Mouse (Mus musculus) kidney, embryonic 14.5 days (tissue): ENCODE results near the gene Fez1. TPM values are rescaled to one million over a fixed set of nuclear protein-coding genes. Genes with fewer than 3 reads are reported as not detected.
A peak's percentile ranks its signal among the peaks of the same experiment; 100 is the strongest.

Experiments used
- ATAC-seq: fragments of 200-750 bp; cut with Nextera tagmentation; 2 replicates; pipeline ENCODE4 v1.8.0; 2017; ENCODE audit warnings: moderate number of reproducible peaks, mild to moderate bottlenecking, moderate TSS enrichment, moderate library complexity; ENCODE audit not compliant: low FRiP score, low TSS enrichment
- H3K27ac ChIP-seq: fragments of 300-500 bp; sonication (generic); 2 replicates; pipeline ENCODE4 v1.5.1; 2014; ENCODE audit warnings: low read depth, mild to moderate bottlenecking, low read length, moderate library complexity, mixed read lengths
- H3K27me3 ChIP-seq: fragments of 300-500 bp; sonication (generic); 2 replicates; pipeline ENCODE4 v1.6.1; 2014; ENCODE audit warnings: mild to moderate bottlenecking, low read length; ENCODE audit not compliant: control insufficient read depth, insufficient read depth
- H3K36me3 ChIP-seq: fragments of 300-500 bp; sonication (generic); 2 replicates; pipeline ENCODE4 v1.6.1; 2014; ENCODE audit warnings: low read length, mixed read lengths; ENCODE audit not compliant: control insufficient read depth, insufficient read depth
- H3K4me1 ChIP-seq: fragments of 300-500 bp; sonication (generic); 2 replicates; pipeline ENCODE4 v1.6.1; 2014; ENCODE audit warnings: low read length, mixed read lengths; ENCODE audit not compliant: control insufficient read depth, insufficient read depth
- H3K4me2 ChIP-seq: fragments of 300-500 bp; sonication (generic); replicated peaks from 2 replicates; pipeline ENCODE4 v1.6.1; 2014; ENCODE audit warnings: low read depth, mild to moderate bottlenecking, low read length
- H3K4me3 ChIP-seq: fragments of 300-500 bp; sonication (generic); 2 replicates; pipeline ENCODE4 v1.5.1; 2014; ENCODE audit warnings: mild to moderate bottlenecking, low read length
- H3K9ac ChIP-seq: fragments of 300-500 bp; sonication (generic); 2 replicates; pipeline ENCODE4 v1.6.1; 2014; ENCODE audit warnings: low read depth, mild to moderate bottlenecking, low read length, moderate library complexity
- H3K9me3 ChIP-seq: fragments of 300-500 bp; sonication (generic); 2 replicates; pipeline ENCODE4 v1.6.1; 2016; ENCODE audit warnings: low read length; ENCODE audit not compliant: control insufficient read depth
- WGBS: fragments of 180-500 bp; shearing (Covaris S2); extraction: QIAGEN DNeasy Blood & Tissue Kit; methylation state at CpG from one replicate; pipeline ENCODE4 v1.1.7; 2014; 5-methylcytosine and 5-hydroxymethylcytosine counted together
- polyA plus RNA-seq: library from polyadenylated mRNA; unstranded; fragments of >200 nt; fragmentation: Nextera tagmentation; extraction: Ambion mirVana; gene quantifications from 2 replicates; pipeline ENCODE4 v1.2.1, GENCODE M21; 2014

Gene Fez1
- polyA plus RNA-seq, 1 experiment from 2014 or later: 5.4 TPM

GRCm38 (mm10) chr9:36803386-36803785 lies 18.3 kb upstream of the Fez1 start:
- Histone ChIP-seq H3K27ac (no peak overlapping the region), H3K27me3 (no peaks in the 10 kb centered on the region), H3K4me3 (no peak overlapping the region), H3K36me3 (no peaks in the 10 kb centered on the region), H3K4me2 (no peak overlapping the region), H3K9ac (no peak overlapping the region), H3K9me3 (no peaks in the 10 kb centered on the region), H3K4me1 (no peaks in the 10 kb centered on the region)
- no peak for ATAC-seq
- WGBS: 74% methylated on average over 6 of the region's 6 CpGs

- Histone ChIP-seq H3K36me3 (no peaks in the 10 kb centered on the region), H3K27ac (no peak overlapping the region), H3K9ac (no peak overlapping the region), H3K4me3 (no peak overlapping the region), H3K4me1 (no peaks in the 10 kb centered on the region), H3K9me3 (no peaks in the 10 kb centered on the region), H3K4me2 (no peak overlapping the region), H3K27me3 (no peaks in the 10 kb centered on the region)
- 81% methylated on average over 3 of the region's 3 CpGs for WGBS
- ATAC-seq: no peak
These were observed 17.7 kb upstream of the Fez1 start for GRCm38 (mm10) chr9:36803926-36804325.

GRCm38 (mm10) chr9:36805256-36805975 lies 16.2 kb upstream of the Fez1 start:
- Histone ChIP-seq H3K27ac (no peak overlapping the region), H3K4me1 (no peaks in the 10 kb centered on the region), H3K27me3 (no peaks in the 10 kb centered on the region), H3K4me3 (no peak overlapping the region), H3K9ac (no peak overlapping the region), H3K9me3 (no peaks in the 10 kb centered on the region; the same call in 1 of the 2 replicates), H3K36me3 (no peaks in the 10 kb centered on the region), H3K4me2 (no peak overlapping the region)
- ATAC-seq: peak; percentile 60; the same call in 1 of the 2 replicates
- 58% methylated on average over 3 of the region's 3 CpGs for WGBS

- Histone ChIP-seq H3K27ac (no peak overlapping the region), H3K9ac (no peak overlapping the region), H3K4me1 (no peaks in the 10 kb centered on the region), H3K27me3 (no peaks in the 10 kb centered on the region), H3K9me3 (no peaks in the 10 kb centered on the region; the same call in 1 of the 2 replicates), H3K36me3 (no peaks in the 10 kb centered on the region), H3K4me2 (no peak overlapping the region), H3K4me3 (no peak overlapping the region)
- no peak for ATAC-seq
- 78% methylated on average over 5 of the region's 5 CpGs for WGBS
These were observed 13.4 kb upstream of the Fez1 start for GRCm38 (mm10) chr9:36808126-36808785.

GRCm38 (mm10) chr9:36814486-36814885 lies 7.2 kb upstream of the Fez1 start:
- H3K27ac ChIP-seq: no peak overlapping the region
- no peak for ATAC-seq
- 77% methylated on average over 3 of the region's 3 CpGs for WGBS
- no peak overlapping the region for H3K4me3 ChIP-seq
- H3K9me3 ChIP-seq: no peaks in the 10 kb centered on the region; the same call in 1 of the 2 replicates
- H3K4me1 ChIP-seq: no peaks in the 10 kb centered on the region
- H3K27me3 ChIP-seq: no peaks in the 10 kb centered on the region
- no peak overlapping the region for H3K9ac ChIP-seq
- no peaks in the 10 kb centered on the region for H3K36me3 ChIP-seq
- no peak overlapping the region for H3K4me2 ChIP-seq

GRCm38 (mm10) chr9:36818905-36819304 lies 2.8 kb upstream of the Fez1 start:
- no peak for ATAC-seq
- no peak overlapping the region for H3K4me3 ChIP-seq
- H3K9ac ChIP-seq: no peak overlapping the region
- 44% methylated on average over 4 of the region's 4 CpGs for WGBS
- no peak overlapping the region for H3K27ac ChIP-seq
- no peaks in the 10 kb centered on the region for H3K36me3 ChIP-seq
- no peaks in the 10 kb centered on the region for H3K27me3 ChIP-seq
- 0 out of 2 replicates have a peak, but pooled peaks cover 3% of the 10 kb centered on the region for H3K4me1 ChIP-seq
- H3K4me2 ChIP-seq: no peak overlapping the region
- no peaks in the 10 kb centered on the region for H3K9me3 ChIP-seq

- no peak overlapping the region for H3K27ac ChIP-seq
- no peaks in the 10 kb centered on the region for H3K27me3 ChIP-seq
- peak overlapping the region; percentile 15; the same call in 1 of the 2 replicates for H3K4me2 ChIP-seq
- no peak overlapping the region for H3K9ac ChIP-seq
- H3K36me3 ChIP-seq: no peaks in the 10 kb centered on the region
- no peaks in the 10 kb centered on the region for H3K9me3 ChIP-seq
- H3K4me3 ChIP-seq: no peak overlapping the region
- ATAC-seq: peak; percentile 70; the same call in 1 of the 2 replicates
- WGBS: 54% methylated on average over 9 of the region's 9 CpGs
- 0 out of 2 replicates have a peak, but pooled peaks cover 3% of the 10 kb centered on the region for H3K4me1 ChIP-seq
These were observed 558 bp upstream of the Fez1 start for GRCm38 (mm10) chr9:36820969-36821643.

GRCm38 (mm10) chr9:36822024-36822423 lies 360 bp downstream of the Fez1 start:
- Histone ChIP-seq H3K27ac (no peak overlapping the region), H3K27me3 (no peaks in the 10 kb centered on the region), H3K9ac (no peak overlapping the region)

More at GRCm38 (mm10) chr9:36822024-36822423, 360 bp downstream of the Fez1 start:
- ATAC-seq: no peak
- no peaks in the 10 kb centered on the region for H3K9me3 ChIP-seq
- H3K4me1 ChIP-seq: 0 out of 2 replicates have a peak, but pooled peaks cover 3% of the 10 kb centered on the region
- H3K4me2 ChIP-seq: peak overlapping the region; percentile 15; the same call in 1 of the 2 replicates
- no peak overlapping the region for H3K4me3 ChIP-seq
- no peaks in the 10 kb centered on the region for H3K36me3 ChIP-seq
- 40% methylated on average over 2 of the region's 2 CpGs for WGBS
